Mouse (Mus musculus) embryo, embryonic 10.5 days (tissue): ENCODE measurements around the gene Aldh9a1.
"Not testable (repeated sequence)": the region's sequence is repeated elsewhere in the genome, so short reads cannot be mapped to it uniquely, and the experiment has no call there.

Source experiments
- DNase-seq: peaks from one replicate; pipeline ENCODE4 v3.0.0-alpha.2; 2015; ENCODE audit warnings: low spot score

The Aldh9a1 gene

DNA sequence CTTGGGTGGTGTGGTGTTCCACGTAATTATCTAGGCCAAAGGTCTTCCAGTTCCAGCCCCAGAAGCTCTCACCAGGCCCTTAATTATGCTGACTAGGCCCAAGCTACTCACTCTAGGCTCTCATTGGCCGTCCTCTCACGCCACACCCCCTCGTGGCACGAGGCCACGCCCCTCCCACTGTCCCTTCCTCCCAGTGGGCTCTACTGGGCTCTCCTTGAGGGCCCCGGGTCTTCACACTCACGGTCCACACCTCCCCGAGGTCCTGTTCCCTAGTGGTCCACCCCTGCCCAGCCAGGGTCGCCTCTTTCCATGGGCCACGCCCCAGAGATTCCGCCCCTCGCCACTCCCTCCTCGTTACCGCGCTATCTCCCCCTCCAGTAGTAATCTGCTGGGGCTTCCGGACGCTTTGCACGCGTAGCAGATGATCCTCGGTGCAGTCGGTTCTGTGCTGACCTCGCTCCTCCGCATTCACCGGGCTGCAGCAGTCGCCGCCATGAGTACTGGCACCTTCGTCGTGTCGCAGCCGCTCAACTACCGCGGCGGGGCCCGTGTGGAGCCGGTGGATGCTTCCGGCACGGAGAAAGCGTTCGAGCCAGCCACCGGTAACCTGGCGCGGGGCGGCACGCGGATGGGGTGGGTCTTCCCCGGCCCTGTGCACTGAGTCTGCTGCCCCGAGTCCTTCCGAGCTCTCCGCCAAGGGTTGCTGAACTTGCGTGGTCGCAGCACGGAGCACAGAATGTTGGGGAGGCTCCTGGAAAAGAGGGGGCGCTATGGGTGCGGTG lies at the start of gene Aldh9a1:
Gene Aldh9a1 (plus strand): TSS at position 177 of the 782 bp plus-strand sequence.
- peak; percentile 93 for DNase-seq

DNA sequence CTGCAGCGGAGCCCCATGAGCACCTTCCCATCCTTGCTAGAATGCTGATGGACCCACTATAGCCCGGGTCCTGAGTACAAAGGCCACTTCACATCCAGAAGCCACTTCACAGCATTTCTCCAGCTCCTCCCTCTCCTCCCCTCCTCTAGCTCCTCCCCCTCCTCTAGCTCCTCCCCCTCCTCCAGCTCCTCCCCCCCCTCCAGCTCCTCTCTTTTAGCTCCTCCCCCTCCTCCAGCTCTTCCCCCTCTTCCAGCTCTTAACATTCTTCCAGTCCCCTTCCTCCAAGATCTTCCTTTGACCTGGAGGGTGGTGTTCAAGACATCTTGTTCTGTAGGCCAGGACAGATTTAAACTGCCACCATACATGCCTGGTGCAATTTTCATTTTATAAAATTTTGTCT lies 49.7 kb upstream of the Aldh9a1 start:
- no peak for DNase-seq

GRCm38 (mm10) chr1:167305501-167306137 lies 44.2 kb upstream of the Aldh9a1 start:
- DNase-seq = no peak

DNA sequence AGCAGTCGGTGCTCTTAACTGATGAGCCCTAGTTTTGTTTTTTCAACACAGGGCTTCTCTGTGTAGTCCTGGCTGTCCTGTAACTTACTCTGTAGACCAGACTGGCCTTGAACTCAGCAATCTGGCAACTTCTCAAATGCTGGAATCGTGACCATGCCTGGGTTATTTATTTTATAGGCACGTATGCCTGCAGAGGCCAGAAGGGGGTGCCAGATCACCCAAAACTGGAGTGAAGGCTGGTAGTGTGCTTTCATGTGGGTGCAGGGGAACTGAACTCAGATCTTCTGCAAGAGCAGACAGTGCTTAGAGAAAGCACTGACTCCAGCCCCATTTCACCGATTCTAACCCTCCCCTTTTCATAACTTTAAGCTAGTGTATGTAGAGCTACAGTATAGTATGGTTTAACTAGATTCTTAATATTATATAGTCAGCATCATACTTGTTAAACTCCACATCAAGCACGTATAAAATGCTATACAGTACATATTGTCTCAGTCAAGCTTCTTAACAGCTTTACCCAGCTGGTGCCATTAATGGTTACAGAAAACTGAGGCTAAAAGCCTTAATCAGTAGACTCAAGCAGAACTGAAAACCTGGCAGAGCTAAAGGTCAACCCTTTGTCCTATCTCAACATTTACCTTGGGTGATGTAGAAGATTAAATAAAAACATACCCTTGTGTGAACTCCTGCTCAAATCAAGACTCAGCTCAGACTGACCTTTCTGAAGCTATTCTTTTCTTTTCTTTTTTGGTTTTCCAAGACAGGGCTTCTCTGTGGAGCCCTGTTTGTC lies 43.1 kb upstream of the Aldh9a1 start:
- peak; percentile 59 for DNase-seq

DNA sequence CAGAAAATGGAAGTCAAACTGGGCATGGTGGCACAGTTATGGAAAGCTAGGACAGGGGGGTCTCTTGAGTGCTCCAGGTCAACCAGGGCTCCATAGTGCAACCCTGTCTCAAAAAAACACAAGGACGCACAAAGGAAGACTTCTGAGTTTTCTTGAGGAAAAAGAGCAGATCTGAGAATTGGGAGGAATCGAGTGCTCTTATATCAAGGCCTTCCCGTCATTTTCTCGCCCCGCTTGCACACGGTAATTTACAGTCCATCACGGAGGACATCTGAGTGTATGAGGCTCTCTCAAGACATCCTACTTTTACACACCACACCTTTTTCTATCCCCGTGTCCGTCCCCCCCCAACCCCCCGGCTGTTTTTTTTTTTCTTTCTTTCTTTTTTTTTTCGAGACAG lies 42.1 kb upstream of the Aldh9a1 start:
- peak; percentile 28 for DNase-seq

- peak; percentile 97 for DNase-seq
Observed at GRCm38 (mm10) chr1:167308261-167309054, 41.3 kb upstream of the Aldh9a1 start, which contains the start of gene Tmco1. Gene Tmco1, plus strand, starts transcription at chr1:167308378.

- no peak for DNase-seq
Observed at GRCm38 (mm10) chr1:167312367-167312766, 37.4 kb upstream of the Aldh9a1 start.

DNA sequence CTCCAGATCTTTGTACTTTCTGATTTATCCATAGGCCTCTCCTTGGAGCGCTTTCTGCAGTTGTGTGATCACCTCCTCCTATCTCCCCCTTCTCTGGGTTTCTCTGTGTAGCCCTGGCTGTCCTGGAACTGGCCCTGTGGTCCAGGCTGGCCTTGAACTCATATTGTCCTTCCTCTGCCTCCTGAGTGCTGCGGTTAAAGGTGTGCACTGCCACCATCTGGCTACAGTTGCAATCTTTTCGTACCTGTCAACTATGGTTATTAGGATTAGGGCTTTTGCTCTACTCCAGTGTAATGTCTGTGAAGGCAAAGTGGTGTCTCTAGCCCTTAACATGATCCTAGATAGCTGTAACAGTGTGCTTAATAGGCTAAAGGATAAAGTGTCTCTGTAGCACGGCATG lies 36.6 kb upstream of the Aldh9a1 start:
- no peak for DNase-seq

- no peak for DNase-seq
Observed at GRCm38 (mm10) chr1:167321691-167322090, 28.1 kb upstream of the Aldh9a1 start.

GRCm38 (mm10) chr1:167328776-167329175 lies 21.0 kb upstream of the Aldh9a1 start:
- no peak for DNase-seq

DNA sequence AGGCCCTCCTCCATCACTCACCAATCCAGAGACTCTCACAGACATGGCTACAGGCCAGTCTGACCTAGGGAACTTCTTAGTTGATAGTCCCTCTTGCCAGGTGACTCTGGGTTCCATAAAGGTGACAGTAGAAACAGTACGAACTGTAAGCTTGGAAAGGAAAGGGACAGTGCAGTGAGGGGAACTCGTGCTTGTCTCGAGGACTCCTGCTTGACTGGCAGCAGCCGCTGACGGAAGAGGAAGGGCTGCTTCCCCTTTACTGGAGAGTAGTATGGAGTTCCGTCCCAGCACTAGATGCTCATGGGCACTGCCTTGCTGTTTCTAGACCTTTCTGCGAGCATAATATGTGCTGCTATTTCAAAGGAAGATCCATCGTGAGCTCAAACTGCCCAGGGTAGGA lies 18.7 kb upstream of the Aldh9a1 start:
- DNase-seq = no peak

DNA sequence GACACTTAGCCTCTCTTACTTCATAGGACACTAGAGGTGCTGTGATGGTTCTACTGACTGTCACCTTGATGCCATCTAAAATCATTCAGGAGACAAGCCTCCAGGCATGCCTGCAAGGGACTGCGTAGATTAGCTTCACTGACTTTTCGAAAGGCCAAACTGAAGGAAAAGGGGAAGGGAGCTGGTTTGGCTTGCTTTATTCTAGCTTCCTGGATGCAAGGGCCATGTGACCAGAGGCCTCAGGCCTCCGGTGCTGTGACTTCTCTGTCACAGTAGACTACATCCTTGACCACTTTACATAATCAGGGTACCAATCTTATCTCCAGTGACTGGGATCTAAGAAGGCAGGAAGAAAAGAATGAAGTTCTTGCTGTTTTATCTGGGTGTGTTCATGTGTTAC lies 13.4 kb upstream of the Aldh9a1 start:
- DNase-seq = no peak

DNA sequence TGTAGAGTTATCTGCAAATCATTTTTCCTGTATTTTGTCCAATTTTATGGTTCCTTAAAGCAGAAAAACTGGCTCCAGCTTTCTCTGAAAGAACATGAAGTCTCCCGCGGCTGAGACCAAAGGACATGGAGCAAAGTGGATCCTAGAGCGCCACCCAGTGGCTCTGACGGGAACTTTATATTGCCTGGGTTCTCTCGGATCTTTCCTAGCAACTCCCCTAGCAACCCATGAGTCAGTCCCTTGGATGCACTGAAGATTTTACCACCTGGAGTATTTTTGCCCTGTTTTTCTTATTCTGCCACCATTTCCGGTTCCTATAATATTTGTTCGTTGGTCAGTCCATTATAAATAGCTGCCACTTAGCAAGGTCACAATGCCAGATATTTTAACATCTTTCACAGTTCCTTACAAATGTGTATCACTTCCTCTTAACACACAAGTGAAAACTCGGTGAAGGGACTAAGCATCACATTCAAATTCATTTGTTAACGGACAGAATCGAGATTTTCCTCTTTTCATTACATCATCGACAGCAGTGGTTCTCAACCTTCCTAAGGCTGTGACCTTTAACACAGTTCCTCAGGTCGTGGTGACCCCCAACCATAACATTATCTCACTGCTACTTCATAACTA lies 12.2 kb upstream of the Aldh9a1 start:
- DNase-seq = peak; percentile 95

DNA sequence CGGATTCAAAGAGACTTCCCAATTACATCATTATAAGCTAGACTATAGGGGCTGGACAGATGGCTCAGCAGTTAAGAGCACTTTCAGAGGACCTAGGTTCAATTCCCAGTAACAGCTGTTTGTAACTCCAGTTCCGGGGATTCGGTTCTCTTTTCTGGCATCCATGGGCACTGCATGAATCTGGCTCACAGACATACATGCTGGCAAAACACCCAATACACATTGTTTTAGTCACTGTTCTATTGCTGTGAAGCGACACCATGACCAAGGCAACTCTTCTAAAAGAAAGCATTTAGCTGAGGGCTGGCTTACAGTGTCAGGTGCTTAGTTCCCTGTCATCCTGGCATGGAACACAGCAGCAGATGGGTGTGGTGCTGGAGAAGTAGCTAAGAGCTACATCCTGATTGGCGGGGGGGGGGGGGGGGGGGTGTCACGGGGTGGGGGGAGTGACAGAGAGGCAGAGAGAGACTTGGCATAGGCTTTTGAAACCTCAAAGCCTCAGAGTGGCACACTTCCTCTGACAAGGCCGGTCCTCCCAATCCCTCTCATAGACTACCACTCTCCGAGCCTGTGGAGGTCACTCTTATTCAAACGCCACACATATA lies 10.5 kb upstream of the Aldh9a1 start:
- no peak for DNase-seq

- DNase-seq = peak; percentile 34
Observed at GRCm38 (mm10) chr1:167340111-167340787, 9.5 kb upstream of the Aldh9a1 start.

DNA sequence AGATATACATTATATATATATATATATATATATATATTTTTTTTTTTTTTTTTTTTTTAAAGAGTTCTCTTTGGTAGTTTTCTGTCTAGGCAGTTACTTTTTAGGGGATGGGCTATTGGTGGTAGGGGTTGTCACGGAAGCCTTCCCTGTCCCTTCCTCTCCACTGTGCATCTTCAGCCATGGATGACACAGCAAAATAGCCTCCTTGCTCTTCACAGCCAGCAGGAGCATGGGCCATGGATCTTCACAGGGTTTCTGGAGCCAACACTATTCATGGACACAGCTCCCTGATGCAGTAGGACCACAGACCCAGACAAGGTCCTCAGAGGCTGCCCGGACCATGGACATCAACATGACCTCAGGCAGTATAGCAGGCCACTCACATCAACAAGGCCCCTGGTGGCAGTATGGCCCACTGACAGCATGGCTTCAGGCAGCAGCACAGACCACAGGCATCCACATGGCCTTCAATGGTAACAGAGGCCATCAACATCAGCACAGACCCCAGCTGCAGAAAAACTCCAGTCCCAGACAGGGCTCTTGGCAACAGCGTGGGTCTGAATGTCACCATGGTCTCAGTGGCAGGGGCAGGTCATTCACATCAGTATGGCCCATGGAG lies 8.8 kb upstream of the Aldh9a1 start:
- no peak for DNase-seq

- DNase-seq = no peak
Observed at GRCm38 (mm10) chr1:167342831-167343230, 7.0 kb upstream of the Aldh9a1 start.

DNA sequence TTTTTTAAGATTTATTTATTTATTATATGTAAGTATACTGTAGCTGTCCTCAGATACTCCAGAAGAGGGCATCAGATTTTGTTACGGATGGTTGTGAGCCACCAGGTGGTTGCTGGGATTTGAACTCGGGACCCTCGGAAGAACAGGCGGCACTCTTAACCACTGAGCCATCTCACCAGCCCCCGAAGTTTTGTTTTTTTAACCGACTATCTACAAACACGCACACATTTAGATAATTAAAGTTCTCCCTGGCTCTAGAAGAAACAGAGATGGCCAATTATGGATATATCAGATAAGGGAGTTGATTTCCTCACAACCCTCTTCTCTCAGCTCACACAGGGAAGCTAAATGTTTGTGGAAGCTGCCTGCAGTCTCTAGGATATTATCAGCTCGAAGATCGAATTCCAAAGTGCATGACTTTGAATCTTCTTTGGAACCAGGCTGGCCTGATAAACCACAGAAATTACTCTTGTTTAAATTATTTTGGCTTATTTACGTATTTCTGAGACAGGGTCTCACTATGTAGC lies 3.7 kb upstream of the Aldh9a1 start:
- DNase-seq = not testable (repeated sequence)

DNA sequence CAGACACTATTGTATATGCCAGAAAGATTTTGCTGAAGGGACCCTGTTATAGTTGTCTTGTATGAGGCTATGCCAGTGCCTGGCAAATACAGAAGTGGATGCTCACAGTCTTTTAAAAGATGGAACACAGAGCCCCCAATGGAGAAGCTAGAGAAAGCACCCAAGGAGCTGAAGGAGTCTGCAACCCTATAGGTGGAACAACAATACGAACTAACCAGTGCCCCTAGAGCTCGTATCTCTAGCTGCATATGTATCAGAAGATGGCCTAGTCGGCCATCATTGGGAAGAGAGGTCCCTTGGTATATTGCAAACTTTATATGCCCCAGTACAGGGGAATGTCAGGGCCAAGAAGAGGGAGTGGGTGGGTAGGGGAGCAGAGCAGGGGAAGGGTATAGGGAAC lies 585 bp upstream of the Aldh9a1 start:
- not testable (repeated sequence) for DNase-seq
